Mouse (Mus musculus) spleen, postnatal 36 days (tissue): Measurements from ENCODE around the gene Galnt18.
A peak's percentile ranks its signal among the peaks of the same experiment; 100 is the strongest.

ENCODE experiments used
- DNase-seq, 2 experiments: peaks; one replicate each; pipeline ENCODE4 v3.0.0; 2022; ENCODE audit warnings: low spot score in 2 of 2, mixed read lengths in 1 of 2

The Galnt18 gene

GRCm38 (mm10) chr7:111779504-111780242 is at the start of gene Galnt18:
TSS of gene Galnt18 (minus strand) at chr7:111779977.
- peak; percentile 23 to 42 for DNase-seq

GRCm38 (mm10) chr7:111827337-111827736 is 47.6 kb upstream of the Galnt18 start:
- DNase-seq, result no peak

GRCm38 (mm10) chr7:111813093-111813492 is 33.3 kb upstream of the Galnt18 start:
- DNase-seq, result no peak

GRCm38 (mm10) chr7:111811036-111811435 is 31.3 kb upstream of the Galnt18 start:
- no peak for DNase-seq

- no peak for DNase-seq
Observed at GRCm38 (mm10) chr7:111809796-111810195, 30.0 kb upstream of the Galnt18 start.

GRCm38 (mm10) chr7:111806083-111806482 is 26.3 kb upstream of the Galnt18 start:
- no peak for DNase-seq

GRCm38 (mm10) chr7:111804646-111805045 is 24.9 kb upstream of the Galnt18 start:
- DNase-seq, result no peak

GRCm38 (mm10) chr7:111800785-111801184 is 21.0 kb upstream of the Galnt18 start:
- no peak for DNase-seq

- no peak for DNase-seq
Observed at GRCm38 (mm10) chr7:111800120-111800519, 20.3 kb upstream of the Galnt18 start.

- DNase-seq, result no peak
Observed at GRCm38 (mm10) chr7:111799021-111799420, 19.2 kb upstream of the Galnt18 start.

- no peak for DNase-seq
Observed at GRCm38 (mm10) chr7:111797337-111798010, 17.7 kb upstream of the Galnt18 start.

- no peak for DNase-seq
Observed at GRCm38 (mm10) chr7:111795059-111795458, 15.3 kb upstream of the Galnt18 start.

GRCm38 (mm10) chr7:111792154-111792553 is 12.4 kb upstream of the Galnt18 start:
- DNase-seq, result no peak

- DNase-seq, result no peak
Observed at GRCm38 (mm10) chr7:111791347-111791746, 11.6 kb upstream of the Galnt18 start.

GRCm38 (mm10) chr7:111787921-111788320 is 8.1 kb upstream of the Galnt18 start:
- DNase-seq, result no peak

- no peak for DNase-seq
Observed at GRCm38 (mm10) chr7:111785478-111785877, 5.7 kb upstream of the Galnt18 start.

GRCm38 (mm10) chr7:111782126-111782525 is 2.3 kb upstream of the Galnt18 start:
- DNase-seq, result no peak

- DNase-seq, result no peak
Observed at GRCm38 (mm10) chr7:111781316-111781715, 1.5 kb upstream of the Galnt18 start.

GRCm38 (mm10) chr7:111778789-111779503 is 831 bp downstream of the Galnt18 start:
- DNase-seq, result no peak

GRCm38 (mm10) chr7:111778212-111778611 is 1.6 kb downstream of the Galnt18 start:
- no peak for DNase-seq

GRCm38 (mm10) chr7:111777186-111777585 is 2.6 kb downstream of the Galnt18 start:
- DNase-seq, result no peak

- DNase-seq, result no peak
Observed at GRCm38 (mm10) chr7:111776160-111776559, 3.6 kb downstream of the Galnt18 start.

- DNase-seq, result no peak
Observed at GRCm38 (mm10) chr7:111772398-111772797, 7.4 kb downstream of the Galnt18 start.
